Mouse (Mus musculus): ENCODE data around the gene Cabp7. TPM values are rescaled to one million over a fixed set of nuclear protein-coding genes. Genes with fewer than 3 reads are reported as not detected.

The Cabp7 gene
- 2.4 and 3.3 TPM in 2 replicates for polyA plus RNA-seq (2014; fragmentation: Nextera tagmentation; extraction: Ambion mirVana)

- peak within 1 kb of the TSS; percentile 56 for H3K9ac ChIP-seq (replicated peaks; ENCODE audit: low read depth, low read length)
- peaks cover 8% of the 10 kb centered on the region; the same call in 1 of the 2 replicates for H3K4me1 ChIP-seq (ENCODE audit: control insufficient read depth, insufficient read depth, low read length)
- 0% methylated on average over 17 of the region's 73 CpGs for WGBS
- H3K36me3 ChIP-seq (ENCODE audit: control insufficient read depth, insufficient read depth, low read length): no peaks in the 10 kb centered on the region
- H3K4me3 ChIP-seq (ENCODE audit: low read depth, low read length): peak within 1 kb of the TSS; percentile 57
- ATAC-seq (ENCODE audit: low read depth): 0 out of 2 replicates have a peak, but pooled peaks have one; percentile 3
- H3K27me3 ChIP-seq (ENCODE audit: control insufficient read depth, insufficient read depth, low read length): no peaks in the 10 kb centered on the region
- peak within 1 kb of the TSS; percentile 99 for H3K4me2 ChIP-seq (ENCODE audit: low read depth, low read length)
- H3K9me3 ChIP-seq (ENCODE audit: control insufficient read depth, low read length): no peaks in the 10 kb centered on the region
- no peak within 1 kb of the TSS for H3K27ac ChIP-seq (ENCODE audit: low read depth, low read length)
These were observed at the start of gene Cabp7 for GRCm38 (mm10) chr11:4746733-4747132. Cabp7 (minus strand) TSS chr11:4746778.

GRCm38 (mm10) chr11:4793006-4793405, 46.4 kb upstream of the Cabp7 start:
- peaks cover 11% of the 10 kb centered on the region; the same call in 1 of the 2 replicates for H3K36me3 ChIP-seq (ENCODE audit: control insufficient read depth, insufficient read depth, low read length)
- H3K9me3 ChIP-seq (ENCODE audit: control insufficient read depth, low read length): no peaks in the 10 kb centered on the region
- H3K4me1 ChIP-seq (ENCODE audit: control insufficient read depth, insufficient read depth, low read length): no peaks in the 10 kb centered on the region; the same call in 1 of the 2 replicates
- no peaks in the 10 kb centered on the region for H3K27me3 ChIP-seq (ENCODE audit: control insufficient read depth, insufficient read depth, low read length)
- no peak overlapping the region for H3K27ac ChIP-seq (ENCODE audit: low read depth, low read length)
- no peak overlapping the region for H3K4me3 ChIP-seq (ENCODE audit: low read depth, low read length)
- H3K4me2 ChIP-seq (ENCODE audit: low read depth, low read length): no peak overlapping the region
- no peak overlapping the region for H3K9ac ChIP-seq (replicated peaks; ENCODE audit: low read depth, low read length)
- 14% methylated on average over 3 of the region's 3 CpGs for WGBS
- no peak for ATAC-seq (ENCODE audit: low read depth)

GRCm38 (mm10) chr11:4791549-4791948, 45.0 kb upstream of the Cabp7 start:
- Histone ChIP-seq H3K9ac (replicated peaks; ENCODE audit: low read depth, low read length) (no peak overlapping the region), H3K9me3 (ENCODE audit: control insufficient read depth, low read length) (no peaks in the 10 kb centered on the region), H3K4me2 (ENCODE audit: low read depth, low read length) (no peak overlapping the region), H3K27me3 (ENCODE audit: control insufficient read depth, insufficient read depth, low read length) (no peaks in the 10 kb centered on the region), H3K27ac (ENCODE audit: low read depth, low read length) (no peak overlapping the region), H3K4me3 (ENCODE audit: low read depth, low read length) (no peak overlapping the region), H3K36me3 (ENCODE audit: control insufficient read depth, insufficient read depth, low read length) (peaks cover 11% of the 10 kb centered on the region; the same call in 1 of the 2 replicates), H3K4me1 (ENCODE audit: control insufficient read depth, insufficient read depth, low read length) (no peaks in the 10 kb centered on the region; the same call in 1 of the 2 replicates)
- 25% methylated on average over 6 of the region's 6 CpGs for WGBS
- no peak for ATAC-seq (ENCODE audit: low read depth)

- Histone ChIP-seq H3K9me3 (ENCODE audit: control insufficient read depth, low read length) (no peaks in the 10 kb centered on the region), H3K36me3 (ENCODE audit: control insufficient read depth, insufficient read depth, low read length) (peaks cover 22% of the 10 kb centered on the region; the same call in 1 of the 2 replicates), H3K27me3 (ENCODE audit: control insufficient read depth, insufficient read depth, low read length) (no peaks in the 10 kb centered on the region), H3K9ac (replicated peaks; ENCODE audit: low read depth, low read length) (no peak overlapping the region), H3K4me3 (ENCODE audit: low read depth, low read length) (no peak overlapping the region), H3K4me2 (ENCODE audit: low read depth, low read length) (no peak overlapping the region), H3K4me1 (ENCODE audit: control insufficient read depth, insufficient read depth, low read length) (no peaks in the 10 kb centered on the region; the same call in 1 of the 2 replicates), H3K27ac (ENCODE audit: low read depth, low read length) (no peak overlapping the region)
- WGBS: 87% methylated on average over 5 of the region's 5 CpGs
- ATAC-seq (ENCODE audit: low read depth): no peak
These were observed 43.1 kb upstream of the Cabp7 start for GRCm38 (mm10) chr11:4789691-4790090.

- no peak overlapping the region for H3K27ac ChIP-seq (ENCODE audit: low read depth, low read length)
- H3K4me3 ChIP-seq (ENCODE audit: low read depth, low read length): no peak overlapping the region
- H3K4me2 ChIP-seq (ENCODE audit: low read depth, low read length): no peak overlapping the region
- no peaks in the 10 kb centered on the region for H3K4me1 ChIP-seq (ENCODE audit: control insufficient read depth, insufficient read depth, low read length)
- 86% methylated on average over 5 of the region's 5 CpGs for WGBS
- no peak overlapping the region for H3K9ac ChIP-seq (replicated peaks; ENCODE audit: low read depth, low read length)
- ATAC-seq (ENCODE audit: low read depth): no peak
- no peaks in the 10 kb centered on the region for H3K27me3 ChIP-seq (ENCODE audit: control insufficient read depth, insufficient read depth, low read length)
- no peaks in the 10 kb centered on the region for H3K9me3 ChIP-seq (ENCODE audit: control insufficient read depth, low read length)
- peaks cover 31% of the 10 kb centered on the region for H3K36me3 ChIP-seq (ENCODE audit: control insufficient read depth, insufficient read depth, low read length)
These were observed 38.1 kb upstream of the Cabp7 start for GRCm38 (mm10) chr11:4784629-4785142.

- 92% methylated on average over 3 of the region's 3 CpGs for WGBS
- no peak overlapping the region for H3K27ac ChIP-seq (ENCODE audit: low read depth, low read length)
- ATAC-seq (ENCODE audit: low read depth): no peak
- H3K9ac ChIP-seq (replicated peaks; ENCODE audit: low read depth, low read length): no peak overlapping the region
- H3K27me3 ChIP-seq (ENCODE audit: control insufficient read depth, insufficient read depth, low read length): no peaks in the 10 kb centered on the region
- no peaks in the 10 kb centered on the region for H3K9me3 ChIP-seq (ENCODE audit: control insufficient read depth, low read length)
- peaks cover 29% of the 10 kb centered on the region for H3K36me3 ChIP-seq (ENCODE audit: control insufficient read depth, insufficient read depth, low read length)
- H3K4me2 ChIP-seq (ENCODE audit: low read depth, low read length): no peak overlapping the region
- H3K4me1 ChIP-seq (ENCODE audit: control insufficient read depth, insufficient read depth, low read length): no peaks in the 10 kb centered on the region
- H3K4me3 ChIP-seq (ENCODE audit: low read depth, low read length): no peak overlapping the region
These were observed 36.5 kb upstream of the Cabp7 start for GRCm38 (mm10) chr11:4783116-4783515.

- H3K27ac ChIP-seq (ENCODE audit: low read depth, low read length): no peak overlapping the region
- no peaks in the 10 kb centered on the region for H3K4me1 ChIP-seq (ENCODE audit: control insufficient read depth, insufficient read depth, low read length)
- H3K4me2 ChIP-seq (ENCODE audit: low read depth, low read length): no peak overlapping the region
- no peaks in the 10 kb centered on the region for H3K27me3 ChIP-seq (ENCODE audit: control insufficient read depth, insufficient read depth, low read length)
- 87% methylated on average over 3 of the region's 3 CpGs for WGBS
- ATAC-seq (ENCODE audit: low read depth): no peak
- H3K4me3 ChIP-seq (ENCODE audit: low read depth, low read length): no peak overlapping the region
- H3K9me3 ChIP-seq (ENCODE audit: control insufficient read depth, low read length): no peaks in the 10 kb centered on the region
- peaks cover 18% of the 10 kb centered on the region for H3K36me3 ChIP-seq (ENCODE audit: control insufficient read depth, insufficient read depth, low read length)
- H3K9ac ChIP-seq (replicated peaks; ENCODE audit: low read depth, low read length): no peak overlapping the region
These were observed 34.3 kb upstream of the Cabp7 start for GRCm38 (mm10) chr11:4780927-4781326.

GRCm38 (mm10) chr11:4772925-4773324, 26.3 kb upstream of the Cabp7 start:
- Histone ChIP-seq H3K4me3 (ENCODE audit: low read depth, low read length) (no peak overlapping the region), H3K4me1 (ENCODE audit: control insufficient read depth, insufficient read depth, low read length) (peaks cover 13% of the 10 kb centered on the region; the same call in 1 of the 2 replicates), H3K27ac (ENCODE audit: low read depth, low read length) (peak overlapping the region; percentile 63; the same call in 1 of the 2 replicates), H3K36me3 (ENCODE audit: control insufficient read depth, insufficient read depth, low read length) (no peaks in the 10 kb centered on the region), H3K9ac (replicated peaks; ENCODE audit: low read depth, low read length) (no peak overlapping the region), H3K9me3 (ENCODE audit: control insufficient read depth, low read length) (no peaks in the 10 kb centered on the region), H3K27me3 (ENCODE audit: control insufficient read depth, insufficient read depth, low read length) (no peaks in the 10 kb centered on the region), H3K4me2 (ENCODE audit: low read depth, low read length) (no peak overlapping the region)
- 28% methylated on average over 3 of the region's 3 CpGs for WGBS
- no peak; the same call in 1 of the 2 replicates for ATAC-seq (ENCODE audit: low read depth)

- H3K4me3 ChIP-seq (ENCODE audit: low read depth, low read length): no peak overlapping the region
- peaks cover 13% of the 10 kb centered on the region; the same call in 1 of the 2 replicates for H3K4me1 ChIP-seq (ENCODE audit: control insufficient read depth, insufficient read depth, low read length)
- WGBS: 73% methylated on average over 7 of the region's 7 CpGs
These were observed 25.2 kb upstream of the Cabp7 start for GRCm38 (mm10) chr11:4771756-4772155.

More at GRCm38 (mm10) chr11:4771756-4772155, 25.2 kb upstream of the Cabp7 start:
- H3K9me3 ChIP-seq (ENCODE audit: control insufficient read depth, low read length): no peaks in the 10 kb centered on the region
- H3K4me2 ChIP-seq (ENCODE audit: low read depth, low read length): no peak overlapping the region
- no peak overlapping the region for H3K9ac ChIP-seq (replicated peaks; ENCODE audit: low read depth, low read length)
- no peak for ATAC-seq (ENCODE audit: low read depth)
- no peaks in the 10 kb centered on the region for H3K36me3 ChIP-seq (ENCODE audit: control insufficient read depth, insufficient read depth, low read length)
- H3K27ac ChIP-seq (ENCODE audit: low read depth, low read length): no peak overlapping the region
- H3K27me3 ChIP-seq (ENCODE audit: control insufficient read depth, insufficient read depth, low read length): no peaks in the 10 kb centered on the region

Data from neural tube, embryonic 14.5 days (tissue).